Mouse (Mus musculus) lung, postnatal 36 days (tissue): ENCODE measurements at regions not wholly inside any gene's neighbourhood (a gene's known extent, or its start where the extent isn't known, plus 50 kb on each side); places are given as distances from the start of the nearest gene placed in this dataset.
A peak's percentile ranks its signal among the peaks of the same experiment; 100 is the strongest.

Experiments
- DNase-seq: peaks from one replicate; pipeline ENCODE4 v3.0.0; 2022; ENCODE audit warnings: mixed read lengths

DNA sequence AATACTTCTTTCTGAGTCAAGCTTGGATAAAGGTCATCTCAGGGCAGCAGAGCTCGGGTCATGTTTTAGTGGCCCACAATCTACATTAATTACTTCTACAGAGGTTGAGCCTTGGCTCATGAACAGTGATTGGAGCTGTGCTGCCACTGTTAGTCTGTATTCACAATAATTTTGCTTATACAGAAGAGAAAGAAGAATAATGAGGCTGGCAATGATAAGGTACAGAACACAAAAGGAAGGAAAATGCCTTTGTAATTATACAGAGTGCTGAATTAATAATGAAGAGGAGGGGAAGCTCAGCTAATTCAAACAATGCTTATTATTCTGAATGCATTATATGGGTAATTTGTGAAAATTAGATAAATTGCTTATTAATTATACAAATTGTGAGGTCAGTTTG, 573.9 kb upstream of the Cblb start:
- DNase-seq: no peak

DNA sequence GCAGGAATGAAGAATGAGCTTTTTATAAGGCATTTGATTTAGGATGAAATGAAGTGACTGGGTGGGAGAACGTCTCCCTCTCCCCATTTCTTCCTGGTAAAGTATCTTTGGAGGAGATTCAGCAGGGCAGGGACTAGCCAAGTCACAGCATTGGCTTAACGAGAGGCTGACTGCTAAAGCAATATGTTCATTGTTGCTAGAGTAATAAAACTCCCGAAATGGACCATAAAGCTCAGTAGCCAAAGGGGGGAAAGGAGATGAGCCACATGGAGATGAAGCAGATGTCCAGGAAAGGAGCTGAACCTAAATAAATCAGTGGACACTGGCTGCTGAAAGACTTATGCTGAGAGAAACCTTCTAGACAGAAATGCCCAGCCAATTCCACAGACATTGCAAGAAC, 555.3 kb upstream of the Cblb start:
- no peak for DNase-seq

DNA sequence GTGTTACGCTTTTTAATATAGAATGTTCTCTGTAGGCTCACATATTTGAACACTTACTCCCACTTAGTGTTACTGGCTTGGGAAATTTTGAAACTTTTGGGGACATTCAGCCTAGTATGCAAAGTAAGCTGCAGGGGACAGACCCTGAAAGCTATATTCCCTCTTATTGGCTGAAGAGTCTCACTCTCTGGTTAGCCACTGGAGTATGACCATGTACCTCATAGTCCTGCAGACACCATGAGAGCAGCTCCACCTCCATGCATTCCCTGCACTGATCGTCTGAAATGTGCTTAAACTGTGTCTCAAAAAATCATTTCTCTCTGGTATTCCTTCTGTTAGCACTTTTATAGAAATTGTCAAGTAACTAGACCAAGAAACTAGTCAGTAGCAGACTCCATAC, 534.9 kb upstream of the Cblb start:
- DNase-seq: no peak

DNA sequence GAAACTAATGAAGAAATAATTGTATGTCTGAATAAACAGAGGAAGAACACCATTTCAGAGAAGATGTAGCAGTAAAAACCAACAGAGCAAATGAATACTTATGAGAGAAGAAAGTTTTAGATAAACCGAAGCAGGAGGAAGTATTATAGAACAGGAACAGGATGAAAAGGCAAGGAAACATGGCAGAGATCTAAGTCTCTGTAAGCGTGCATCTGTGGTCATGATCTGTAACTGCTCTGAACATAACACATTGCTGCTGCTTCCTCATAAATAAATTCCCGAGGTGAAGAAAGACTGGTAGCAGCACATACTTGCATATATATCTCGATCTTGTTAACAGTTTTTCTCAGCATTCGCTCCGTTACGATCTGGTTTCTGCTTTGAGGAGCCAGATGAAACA, 533.2 kb upstream of the Cblb start:
- DNase-seq: no peak

DNA sequence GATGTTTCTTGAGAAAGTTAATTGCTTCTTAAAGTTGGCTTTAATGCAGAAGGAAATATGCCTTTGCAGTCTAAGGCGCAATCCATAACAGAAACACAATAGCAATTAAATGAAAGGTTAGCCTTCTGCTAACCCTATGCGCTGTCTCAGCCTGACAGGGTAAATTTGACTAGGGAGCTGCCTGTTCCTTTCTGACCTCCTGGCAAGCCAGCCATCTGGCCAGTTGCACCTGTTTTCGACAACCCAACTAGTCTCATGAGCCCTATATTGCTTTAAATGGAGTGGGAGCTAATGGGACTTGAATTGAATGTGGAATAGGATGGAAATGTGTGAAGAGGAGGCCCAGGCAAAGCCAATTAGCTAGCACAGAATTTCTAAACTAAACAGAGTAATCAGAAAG, 513.9 kb upstream of the Cblb start:
- no peak for DNase-seq

DNA sequence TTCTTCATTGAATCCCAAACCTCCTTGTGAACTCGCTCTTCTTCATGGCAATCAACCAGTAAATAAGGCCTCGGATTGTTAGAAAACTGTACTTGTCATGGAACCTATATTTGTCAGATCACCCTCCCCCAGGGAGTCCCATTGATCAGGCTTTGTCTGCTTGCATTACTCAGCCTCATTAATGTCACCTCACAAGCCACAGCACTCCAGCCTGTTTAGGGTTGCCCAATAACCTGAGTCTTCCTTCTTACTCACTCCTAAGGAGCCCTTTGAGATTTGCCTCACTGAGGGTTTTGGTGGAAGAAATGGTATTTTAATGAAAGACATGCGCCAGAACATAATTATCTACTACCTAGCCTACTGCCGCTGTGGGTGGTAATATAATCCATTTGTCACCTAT, 510.3 kb upstream of the Cblb start:
- DNase-seq: no peak

DNA sequence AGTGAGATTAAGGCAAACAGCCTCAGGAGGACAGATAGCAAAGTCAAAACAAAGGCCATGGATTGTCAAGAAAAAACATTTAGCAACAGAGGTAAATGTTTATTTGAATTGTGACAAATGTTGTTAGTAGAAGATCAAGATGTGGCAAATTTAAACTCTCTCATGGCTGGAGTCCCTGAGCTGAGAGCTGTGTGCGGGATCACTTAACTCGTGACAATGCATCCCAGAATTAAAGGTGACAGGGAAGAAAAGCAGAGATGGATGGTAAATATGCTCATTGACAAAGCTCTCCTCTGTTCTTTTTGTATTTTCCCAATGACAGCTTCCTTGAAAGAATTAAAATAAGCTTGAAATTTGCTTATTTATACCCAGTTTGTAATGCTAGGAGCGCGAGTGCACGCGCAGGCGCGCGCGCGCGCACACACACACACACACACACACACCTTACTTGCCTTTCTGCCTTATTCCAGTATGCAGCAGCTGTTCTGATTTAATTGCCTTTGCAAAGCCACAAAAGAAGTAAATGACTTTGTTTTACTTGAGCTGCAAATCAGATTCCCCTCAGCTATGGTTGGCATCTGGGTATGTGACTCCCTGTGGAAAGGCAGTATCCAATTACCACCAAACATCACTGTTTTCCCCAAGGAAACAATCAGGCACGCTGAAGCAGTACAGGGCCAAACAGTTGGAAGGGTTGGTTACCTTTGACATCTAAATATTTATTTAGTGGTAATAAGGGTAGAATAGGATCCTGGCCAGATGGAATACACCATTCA, 509.5 kb upstream of the Cblb start:
- DNase-seq: no peak

DNA sequence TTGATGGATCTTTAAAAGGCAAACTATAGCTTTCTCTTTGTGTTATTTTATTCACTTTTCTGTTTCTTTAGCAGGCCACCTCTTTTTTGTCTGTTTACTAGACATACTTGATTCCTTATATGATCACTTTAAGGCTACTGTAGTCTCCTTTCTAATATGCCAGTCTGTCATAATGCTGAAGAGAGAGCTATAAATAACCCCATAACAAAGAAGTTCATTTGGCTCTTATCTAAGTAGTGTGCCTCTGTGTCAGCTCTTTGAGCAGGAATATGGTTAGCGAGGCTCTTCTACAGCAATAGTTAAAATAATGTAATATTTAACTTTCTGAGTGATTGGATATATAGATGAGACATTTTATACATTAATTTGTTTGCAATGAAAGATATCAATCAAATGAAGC, 507.0 kb upstream of the Cblb start:
- no peak for DNase-seq

DNA sequence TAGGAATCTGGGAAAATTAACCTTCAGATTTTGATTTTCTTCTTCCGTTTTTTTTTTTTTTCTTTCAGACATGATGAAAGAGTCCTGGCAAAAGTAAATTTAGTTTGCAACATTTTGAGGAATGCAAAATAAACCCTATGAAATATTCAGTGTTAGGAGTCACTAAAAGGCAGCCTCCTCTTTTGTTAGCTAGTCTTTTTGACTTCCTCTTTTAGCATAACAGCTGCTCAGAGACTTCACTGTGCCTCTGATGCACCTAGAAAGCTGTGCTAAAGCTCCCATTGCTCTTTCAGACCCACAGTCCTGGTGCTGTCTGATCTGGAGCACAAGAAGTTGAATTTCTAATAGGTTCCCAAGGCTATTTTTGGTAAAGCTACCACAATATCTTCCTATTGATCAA, 498.5 kb upstream of the Cblb start:
- no peak for DNase-seq

DNA sequence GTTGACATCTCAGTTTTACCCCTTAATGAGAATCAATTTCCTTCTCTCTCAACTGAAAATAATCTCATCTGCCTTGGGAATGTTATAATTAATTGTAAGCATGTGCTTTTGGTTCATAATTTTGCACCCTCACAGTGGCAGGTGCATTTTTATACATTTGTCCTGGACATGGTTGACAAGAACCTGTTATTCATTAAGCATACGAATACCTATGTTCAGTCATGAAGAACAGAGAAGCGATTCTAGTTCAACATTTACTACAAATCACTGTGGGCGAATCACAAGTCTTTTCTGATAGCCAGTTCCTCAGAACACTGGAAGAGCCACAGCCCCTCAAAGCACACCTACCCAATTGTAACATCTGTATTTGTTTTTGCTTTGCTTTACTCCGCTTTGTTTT, 487.3 kb upstream of the Cblb start:
- no peak for DNase-seq

DNA sequence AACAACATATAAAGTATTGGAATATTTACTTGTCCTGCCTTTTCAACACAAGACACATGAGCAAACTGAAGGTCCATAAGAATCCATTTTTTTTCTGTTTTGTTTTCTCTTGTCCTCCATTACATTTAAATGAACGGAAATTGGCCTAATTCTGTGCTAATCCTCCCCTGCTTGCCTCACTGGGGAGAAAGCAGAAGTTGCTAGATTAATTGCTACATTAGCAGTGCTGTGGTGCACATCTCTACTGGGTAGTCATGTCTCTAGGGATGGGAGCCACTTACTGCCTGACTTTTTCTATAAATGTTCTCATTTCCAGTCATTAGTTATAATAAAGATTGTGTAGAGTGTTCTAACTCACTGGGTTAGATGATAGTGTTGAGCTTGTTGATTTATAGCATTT, 484.0 kb upstream of the Cblb start:
- no peak for DNase-seq

DNA sequence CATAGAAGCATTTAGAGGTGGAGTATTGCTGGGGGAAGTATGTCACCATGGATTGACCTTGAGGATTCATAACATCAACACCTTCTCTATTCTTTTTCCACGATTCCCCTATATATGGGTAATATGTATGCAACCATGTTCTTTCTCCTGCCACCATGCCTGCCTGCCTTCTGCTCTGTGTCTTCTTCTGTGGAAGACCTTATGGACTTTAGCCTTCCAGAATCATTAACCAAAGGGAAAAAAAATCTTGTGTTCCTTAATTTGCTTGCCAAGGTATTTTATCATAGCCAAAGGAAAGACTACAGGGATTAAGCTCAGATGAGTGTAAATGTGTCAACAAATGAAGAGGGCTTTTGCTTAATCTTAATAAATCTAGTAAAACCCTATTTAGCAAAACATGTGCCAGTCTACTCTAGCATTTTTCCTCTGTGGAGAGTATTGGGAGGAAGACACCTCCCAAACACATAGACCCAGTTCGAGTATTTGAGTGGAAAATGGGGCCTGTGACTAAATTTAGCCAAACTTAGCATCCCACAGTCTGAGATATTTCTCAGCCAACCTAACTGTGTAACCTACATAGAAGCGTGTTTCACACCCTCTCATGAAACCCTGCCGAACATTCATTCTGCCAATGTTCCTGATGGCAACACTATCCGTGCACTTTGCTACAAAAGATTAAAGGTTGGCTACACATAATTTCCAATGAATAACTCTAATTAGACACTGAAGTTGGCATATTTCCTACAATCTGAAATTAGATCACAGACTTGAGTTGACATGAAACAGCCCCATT, 468.0 kb upstream of the Cblb start:
- DNase-seq: no peak

DNA sequence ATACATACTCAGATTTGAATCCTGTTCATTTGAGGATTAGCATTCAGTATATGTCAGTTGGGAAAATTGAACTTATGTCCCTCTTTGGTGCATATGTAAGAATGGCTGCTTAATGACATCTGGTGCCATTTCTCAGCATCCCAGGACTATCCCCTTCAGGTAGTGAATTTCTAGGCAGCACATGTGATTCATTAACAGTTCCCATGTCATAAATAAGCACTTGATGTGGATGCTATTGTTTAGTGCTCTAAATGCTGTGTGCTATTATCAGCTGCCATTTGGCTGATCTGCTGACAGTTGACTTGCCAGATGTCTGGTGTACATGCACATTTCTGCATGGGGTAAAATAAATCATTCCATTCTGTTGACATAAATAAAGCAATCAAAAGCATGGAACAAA, 467.0 kb upstream of the Cblb start:
- no peak for DNase-seq

DNA sequence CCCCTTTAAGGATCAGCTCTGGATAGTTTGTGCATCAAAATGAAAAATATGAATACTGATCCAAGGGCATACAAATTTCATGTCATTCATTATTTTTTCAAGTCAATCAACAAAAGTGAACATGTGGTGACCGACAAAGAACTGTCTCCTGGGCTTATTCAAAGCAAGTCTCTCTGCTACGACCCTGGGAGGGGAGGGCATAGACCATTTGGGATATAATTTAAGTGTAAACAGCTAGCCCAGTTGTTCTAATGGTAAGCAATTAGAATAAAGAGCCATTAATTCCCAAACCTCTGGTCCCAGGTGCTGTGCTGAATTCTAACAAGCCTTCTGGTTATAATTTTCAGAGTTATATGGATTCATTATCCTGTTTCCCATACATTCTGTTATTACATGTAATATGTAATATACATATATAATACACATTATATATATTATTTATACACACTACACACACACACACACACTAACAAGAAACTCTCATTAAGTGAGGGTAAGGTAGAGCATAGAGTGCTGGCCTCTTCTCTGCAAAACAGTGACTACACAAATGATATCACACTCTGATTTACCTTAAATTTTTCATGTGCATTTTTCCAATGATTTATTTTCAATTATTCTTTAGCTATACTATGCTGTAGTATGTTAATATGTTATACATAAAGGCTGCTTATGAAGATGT, 453.0 kb upstream of the Cblb start:
- no peak for DNase-seq

DNA sequence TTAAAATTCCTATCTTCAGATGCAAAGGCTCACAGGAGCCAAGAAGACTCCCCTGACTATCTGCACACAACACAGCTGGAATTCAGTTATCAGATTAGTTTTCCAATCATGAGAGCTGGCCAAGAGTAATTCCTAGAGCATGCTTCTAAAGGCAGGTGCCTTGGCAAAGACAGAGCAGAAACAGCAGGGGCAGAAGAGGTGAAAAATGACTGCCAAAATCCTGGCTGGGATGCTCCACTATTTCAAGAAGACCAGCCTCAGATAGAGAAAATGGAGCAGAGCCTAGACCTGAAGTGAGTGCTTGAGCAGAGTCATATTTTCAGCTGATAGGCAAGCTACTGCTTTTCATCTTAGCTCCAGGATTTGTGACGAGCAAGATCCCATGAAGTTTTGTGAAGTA, 450.5 kb upstream of the Cblb start:
- DNase-seq: no peak

DNA sequence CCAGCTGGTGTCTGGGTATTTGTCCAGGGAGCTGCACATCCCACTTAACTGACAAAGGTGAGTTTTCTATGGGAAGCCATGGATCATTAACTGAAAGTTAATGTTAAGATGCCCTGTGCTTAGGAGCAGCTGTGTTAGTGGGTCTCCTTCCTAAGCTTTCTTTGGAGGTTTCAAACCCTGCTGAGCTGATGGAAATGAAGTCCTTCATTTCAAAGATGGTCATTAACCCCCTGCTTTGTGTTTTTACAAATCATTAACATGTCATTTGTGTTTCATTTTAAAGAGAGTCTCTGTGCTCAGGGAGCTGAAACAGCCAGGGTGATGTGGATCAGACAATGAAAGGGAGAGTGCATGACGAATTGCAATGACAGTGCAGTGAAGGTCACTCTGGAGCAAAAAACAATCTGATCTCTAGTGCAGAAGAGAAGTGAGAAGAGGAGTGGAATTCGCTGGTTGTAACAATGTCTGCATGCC, 441.1 kb upstream of the Cblb start:
- DNase-seq: no peak

DNA sequence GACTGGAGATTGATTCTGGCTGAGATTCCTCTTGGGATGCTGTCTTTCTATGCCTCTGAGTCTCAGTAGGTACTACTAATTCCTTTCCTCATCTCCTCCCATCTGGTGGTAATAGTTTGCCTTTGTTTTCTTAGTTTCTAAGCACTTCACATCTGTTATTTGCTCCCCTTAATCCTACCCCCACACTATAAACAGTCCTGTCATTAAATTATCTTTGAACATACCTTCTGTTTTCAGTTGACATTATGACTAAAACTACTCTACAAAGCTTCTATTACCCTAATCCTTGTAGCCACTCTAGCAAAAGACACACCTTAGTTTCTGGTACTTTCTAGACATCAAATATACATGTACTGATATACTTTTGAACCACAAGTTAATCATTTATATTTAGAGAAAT, 413.4 kb upstream of the Cblb start:
- no peak for DNase-seq

DNA sequence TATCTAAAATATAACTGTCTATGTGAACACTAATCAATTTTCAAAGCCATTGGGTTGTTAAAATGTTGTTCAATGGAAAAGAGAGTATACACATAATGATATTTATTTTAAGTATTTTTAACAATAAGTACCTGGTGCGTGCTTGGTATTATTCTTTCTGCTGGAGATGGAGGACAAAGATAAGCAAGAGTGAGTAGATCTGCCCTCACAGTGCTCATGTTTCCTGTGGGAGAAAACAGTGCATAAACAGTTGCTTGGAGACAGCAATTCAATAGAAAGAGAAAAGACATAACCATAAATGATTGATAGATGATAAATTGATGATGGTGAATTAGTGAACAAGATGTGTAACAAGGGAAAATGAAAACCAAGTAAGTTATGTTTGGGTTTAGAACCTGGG, 384.4 kb upstream of the Cblb start:
- no peak for DNase-seq

DNA sequence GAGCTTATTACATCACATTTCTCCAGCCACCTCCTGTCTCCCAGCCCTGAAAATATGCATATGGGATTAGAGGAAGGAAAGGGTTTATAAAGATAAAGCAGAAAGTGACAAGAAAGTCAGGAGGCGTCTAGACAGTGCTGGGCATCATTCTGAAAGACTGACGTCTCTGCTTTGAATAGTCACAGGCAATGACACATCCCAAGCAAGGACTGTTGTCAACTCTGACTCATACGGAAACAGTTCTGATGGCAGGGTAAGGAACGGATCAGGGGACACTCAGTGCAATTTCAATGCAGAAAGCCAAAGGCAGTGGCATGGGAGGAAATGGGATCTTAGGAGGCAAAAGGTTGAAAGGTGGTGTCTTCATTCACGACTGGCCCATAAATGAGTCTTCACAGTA, 380.9 kb upstream of the Cblb start:
- DNase-seq: no peak

DNA sequence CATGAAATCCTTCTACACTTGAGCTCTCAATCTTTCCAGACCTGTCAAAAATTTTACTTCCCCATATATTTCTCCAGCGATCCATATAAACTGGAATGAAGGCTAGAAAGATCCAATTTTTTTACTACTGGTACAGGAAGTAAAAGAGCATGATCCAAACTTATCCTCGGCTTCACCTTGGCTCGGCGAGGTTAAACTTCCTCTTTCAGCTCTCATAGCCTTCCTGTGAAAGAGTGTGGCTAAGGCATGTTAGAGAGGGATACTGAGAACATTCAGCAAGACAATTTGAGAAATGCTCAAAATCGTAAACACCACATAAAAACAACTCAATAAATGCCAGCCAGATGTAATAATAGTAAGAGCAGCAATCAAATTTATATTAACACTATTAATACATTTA, 380.3 kb upstream of the Cblb start:
- no peak for DNase-seq

DNA sequence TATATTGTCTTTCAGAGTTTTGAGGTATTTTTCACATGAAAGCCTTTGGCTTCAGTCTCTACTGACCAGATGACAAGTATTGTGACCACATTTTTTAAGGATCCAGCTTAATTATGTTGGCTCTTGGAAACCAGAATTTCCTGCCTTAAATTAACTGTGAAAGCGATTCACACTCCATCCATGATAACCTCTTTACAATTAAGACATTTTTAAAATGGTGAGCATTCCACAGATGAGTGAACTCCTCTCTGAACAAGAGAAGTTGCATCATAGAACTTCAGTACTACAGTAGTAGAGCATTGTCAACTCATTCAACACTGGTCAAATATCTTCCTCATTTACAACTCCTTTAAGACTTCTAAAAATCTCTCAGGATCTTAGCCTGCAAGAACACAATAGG, 369.3 kb upstream of the Cblb start:
- DNase-seq: peak; percentile 7

DNA sequence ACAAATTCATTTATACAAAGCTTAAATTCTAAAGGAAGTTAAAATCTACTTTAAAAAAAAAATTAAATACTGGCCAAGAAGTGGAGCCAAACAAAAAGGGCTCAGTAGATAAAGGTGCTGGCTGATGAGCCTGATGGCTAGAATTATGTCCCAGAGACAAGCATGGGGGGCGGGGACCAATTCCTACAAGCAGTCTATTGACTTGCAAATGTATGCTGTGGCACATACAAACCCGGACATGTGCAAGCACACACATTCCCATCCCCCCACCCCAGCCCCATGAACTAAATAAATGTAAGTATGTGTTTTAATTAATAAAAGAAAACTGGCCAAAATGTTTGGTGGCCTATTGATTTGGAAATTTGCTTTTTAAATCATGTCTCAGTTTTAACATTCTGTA, 366.7 kb upstream of the Cblb start:
- no peak for DNase-seq

DNA sequence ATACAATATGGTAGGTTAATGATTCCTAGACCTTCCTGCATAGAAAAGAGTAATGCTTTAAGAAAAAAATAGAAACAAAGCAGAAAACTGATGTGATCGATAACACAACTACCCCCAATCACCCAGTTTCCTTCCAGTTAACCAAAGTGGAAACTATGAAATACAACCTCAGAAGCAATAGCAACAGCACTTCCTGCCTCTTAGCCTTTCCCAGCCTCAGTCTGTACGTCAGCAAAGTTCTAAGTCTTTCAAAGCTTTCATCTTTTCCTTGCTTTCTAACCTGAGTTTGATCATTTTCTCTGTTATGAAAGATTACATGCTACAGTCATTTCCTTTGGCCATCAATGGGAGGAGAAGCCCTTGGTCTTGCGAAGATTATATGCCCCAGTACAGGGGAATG, 355.9 kb upstream of the Cblb start:
- no peak for DNase-seq

DNA sequence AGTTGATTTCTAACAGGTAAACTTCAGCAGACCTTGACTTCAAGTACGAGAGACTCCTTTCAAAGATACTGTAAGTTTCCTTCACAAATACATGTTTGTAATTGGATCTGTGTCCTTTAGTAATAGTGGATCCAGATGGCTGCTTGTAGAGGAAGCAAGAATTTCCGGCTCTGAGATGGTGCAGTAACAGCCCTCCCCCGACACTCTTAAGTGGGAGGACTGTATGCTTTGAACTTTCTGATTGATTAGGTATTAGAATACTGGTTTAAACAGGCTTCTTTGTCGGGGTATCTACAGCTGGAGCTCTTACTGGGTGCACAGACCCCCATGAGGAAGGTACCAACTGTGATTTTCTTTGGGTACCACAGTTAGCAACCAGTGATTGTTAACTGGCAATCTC, 355.0 kb upstream of the Cblb start:
- DNase-seq: no peak
